Mouse (Mus musculus) MEL (cell line): ENCODE results near the gene Sept9. TPM values are rescaled to one million over a fixed set of nuclear protein-coding genes. Genes with fewer than 3 reads are reported as not detected.

ENCODE experiments used
- DNase-seq: peaks from one replicate; pipeline ENCODE4 v3.0.0; 2011; ENCODE audit warnings: low read depth, low spot score
- H3K27ac ChIP-seq: 2 replicates; pipeline ENCODE4 v1.5.1; 2012; ENCODE audit warnings: low read depth, mild to moderate bottlenecking, control low read depth, low read length, moderate library complexity; ENCODE audit not compliant: control insufficient read depth
- H3K27me3 ChIP-seq, 2 experiments: fragments of 150-350 bp in 1 of 2; sonication (generic) in 1 of 2; 2 replicates each; pipeline ENCODE4 v1.6.1; 2012; ENCODE audit warnings: low read length in 2 of 2, mild to moderate bottlenecking in 2 of 2, improper control_type of control experiment in 1 of 2, moderate library complexity in 1 of 2; ENCODE audit not compliant: insufficient read depth in 2 of 2, control insufficient read depth in 1 of 2
- H3K36me3 ChIP-seq, 2 experiments: 2 replicates each; pipeline ENCODE4 v1.6.1; 2012 to 2014; ENCODE audit warnings: low read length in 2 of 2, improper control_type of control experiment in 1 of 2, inconsistent platforms in 1 of 2, mild to moderate bottlenecking in 1 of 2; ENCODE audit not compliant: insufficient read depth in 2 of 2, control insufficient read depth in 1 of 2
- H3K4me1 ChIP-seq, 2 experiments: fragments of 150-350 bp in 1 of 2; sonication (generic) in 1 of 2; 2 replicates each; pipeline ENCODE4 v1.6.1; 2012; ENCODE audit warnings: low read length in 2 of 2, improper control_type of control experiment in 1 of 2, mild to moderate bottlenecking in 1 of 2; ENCODE audit not compliant: insufficient read depth in 2 of 2, control insufficient read depth in 1 of 2
- H3K4me3 ChIP-seq, 2 experiments: fragments of 150-350 bp in 1 of 2; sonication (generic) in 1 of 2; 2 replicates each; pipeline ENCODE4 v1.5.1; 2012; ENCODE audit warnings: low read depth in 2 of 2, low read length in 2 of 2, mild to moderate bottlenecking in 2 of 2, moderate library complexity in 2 of 2, control low read depth in 1 of 2, improper control_type of control experiment in 1 of 2; ENCODE audit not compliant: control insufficient read depth in 1 of 2, insufficient read depth in 1 of 2
- H3K79me2 ChIP-seq: 2 replicates; pipeline ENCODE4 v1.6.1; 2012; ENCODE audit warnings: mild to moderate bottlenecking, low read length, moderate library complexity; ENCODE audit not compliant: control insufficient read depth, poor library complexity, insufficient read depth
- H3K9ac ChIP-seq: 2 replicates; pipeline ENCODE4 v1.6.1; 2012; ENCODE audit warnings: low read depth, mild to moderate bottlenecking, control low read depth, low read length, moderate library complexity; ENCODE audit not compliant: control insufficient read depth, poor library complexity, severe bottlenecking
- H3K9me3 ChIP-seq: fragments of 150-350 bp; sonication (generic); replicated peaks from 2 replicates; pipeline ENCODE4 v1.6.1; 2012; ENCODE audit warnings: mild to moderate bottlenecking, low read length, improper control_type of control experiment, moderate library complexity; ENCODE audit not compliant: insufficient read depth
- CTCF ChIP-seq, 3 experiments: IDR thresholded peaks in 2 of 3; conservative IDR thresholded peaks in 1 of 3; 2 replicates each; pipeline ENCODE4 v1.5.1; 2011 to 2012; ENCODE audit warnings: low read length in 3 of 3, low read depth in 2 of 3, mild to moderate bottlenecking in 2 of 3, improper control_type of control experiment in 1 of 3, inconsistent platforms in 1 of 3, mixed read lengths in 1 of 3, moderate library complexity in 1 of 3; ENCODE audit not compliant: control insufficient read depth in 1 of 3, insufficient read depth in 1 of 3, poor library complexity in 1 of 3, severe bottlenecking in 1 of 3
- GATA1 ChIP-seq: IDR thresholded peaks from 2 replicates; pipeline ENCODE4 v1.6.1; 2011; ENCODE audit warnings: low read depth, low read length, improper control_type of control experiment
- HCFC1 ChIP-seq: IDR thresholded peaks from 2 replicates; pipeline ENCODE4 v1.6.1; 2012; ENCODE audit warnings: low read depth, mild to moderate bottlenecking, inconsistent platforms, low read length, improper control_type of control experiment, moderate library complexity
- JUND ChIP-seq: IDR thresholded peaks from 2 replicates; pipeline ENCODE4 v1.6.1; 2011; ENCODE audit warnings: low read depth, mild to moderate bottlenecking, improper control_type of control experiment, low read length
- MAX ChIP-seq: IDR thresholded peaks from 2 replicates; pipeline ENCODE4 v1.6.1; 2011; ENCODE audit warnings: low read length, improper control_type of control experiment
- MAZ ChIP-seq: IDR thresholded peaks from 2 replicates; pipeline ENCODE4 v1.6.1; 2012; ENCODE audit warnings: low read depth, mild to moderate bottlenecking, inconsistent platforms, low read length, improper control_type of control experiment
- MXI1 ChIP-seq: IDR thresholded peaks from 2 replicates; pipeline ENCODE4 v1.6.1; 2011; ENCODE audit warnings: mild to moderate bottlenecking, low read depth, low read length, improper control_type of control experiment
- MYC ChIP-seq: IDR thresholded peaks from 2 replicates; pipeline ENCODE4 v1.6.1; 2011; ENCODE audit warnings: low read depth, mild to moderate bottlenecking, low read length, improper control_type of control experiment, moderate library complexity
- POLR2A ChIP-seq, 2 experiments: IDR thresholded peaks; 2 replicates each; pipeline ENCODE4 v1.6.1; 2011 to 2012; ENCODE audit warnings: low read length in 2 of 2, mild to moderate bottlenecking in 2 of 2, control low read depth in 1 of 2, improper control_type of control experiment in 1 of 2, low read depth in 1 of 2, moderate library complexity in 1 of 2; ENCODE audit not compliant: control insufficient read depth in 1 of 2, insufficient read depth in 1 of 2, poor library complexity in 1 of 2
- POLR2AphosphoS5 ChIP-seq: IDR thresholded peaks from 2 replicates; pipeline ENCODE4 v1.6.1; 2012; ENCODE audit warnings: low read depth, borderline replicate concordance, mild to moderate bottlenecking, inconsistent platforms, low read length, moderate library complexity, mixed read lengths
- RAD21 ChIP-seq: IDR thresholded peaks from 2 replicates; pipeline ENCODE4 v1.6.1; 2011; ENCODE audit warnings: mild to moderate bottlenecking, low read depth, low read length, improper control_type of control experiment
- SIN3A ChIP-seq: IDR thresholded peaks from 2 replicates; pipeline ENCODE4 v1.6.1; 2012; ENCODE audit warnings: low read length, improper control_type of control experiment, inconsistent platforms
- SMC3 ChIP-seq: IDR thresholded peaks from 2 replicates; pipeline ENCODE4 v1.6.1; 2011; ENCODE audit warnings: low read depth, low read length, improper control_type of control experiment
- TAL1 ChIP-seq: IDR thresholded peaks from 2 replicates; pipeline ENCODE4 v1.6.1; 2012; ENCODE audit warnings: mild to moderate bottlenecking, inconsistent platforms, low read length, moderate library complexity, mixed read lengths
- USF1 ChIP-seq: IDR thresholded peaks from 2 replicates; pipeline ENCODE4 v1.6.1; 2014; ENCODE audit warnings: low read depth, mild to moderate bottlenecking, inconsistent platforms, low read length, improper control_type of control experiment, moderate library complexity
- USF2 ChIP-seq, 2 experiments: IDR thresholded peaks; 2 replicates each; pipeline ENCODE4 v1.6.1; 2011 to 2012; ENCODE audit warnings: improper control_type of control experiment in 2 of 2, low read length in 2 of 2, borderline replicate concordance in 1 of 2, inconsistent platforms in 1 of 2, low read depth in 1 of 2, mild to moderate bottlenecking in 1 of 2; ENCODE audit not compliant: insufficient read depth in 1 of 2
- ZC3H11A ChIP-seq: IDR thresholded peaks from 2 replicates; pipeline ENCODE4 v1.6.1; 2012; ENCODE audit warnings: low read depth, mild to moderate bottlenecking, inconsistent platforms, low read length, improper control_type of control experiment
- ZKSCAN1 ChIP-seq: IDR thresholded peaks from 2 replicates; pipeline ENCODE4 v1.6.1; 2012; ENCODE audit warnings: low read depth, mild to moderate bottlenecking, inconsistent platforms, low read length, improper control_type of control experiment, moderate library complexity
- ZMIZ1 ChIP-seq: IDR thresholded peaks from 2 replicates; pipeline ENCODE4 v1.6.1; 2012; ENCODE audit warnings: low read depth, mild to moderate bottlenecking, inconsistent platforms, low read length, improper control_type of control experiment, moderate library complexity
- ZNF384 ChIP-seq: IDR thresholded peaks from 2 replicates; pipeline ENCODE4 v1.6.1; 2012; ENCODE audit warnings: low read depth, mild to moderate bottlenecking, inconsistent platforms, low read length, improper control_type of control experiment
- polyA plus RNA-seq, 2 experiments: library from polyadenylated mRNA; stranded (reverse) in 1 of 2; unstranded in 1 of 2; fragments of >175 nt in 1 of 2; fragments of >200 nt in 1 of 2; gene quantifications; 2 replicates each; pipeline versions ENCODE4 v1.2.1 to v1.2.4; 2012; ENCODE audit warnings: low replicate concordance in 2 of 2, low read depth in 1 of 2; ENCODE audit not compliant: insufficient read length in 2 of 2, insufficient read depth in 1 of 2, missing spikeins in 1 of 2
- total RNA-seq: library from RNA; depleted of rRNA; stranded (reverse); fragments of 300-350 nt; gene quantifications from 2 replicates; pipeline ENCODE4 v1.2.3, GENCODE M21; 2012

The Sept9 gene
- total and polyA plus RNA-seq, 3 experiments: 49.7 to 196 (median 163) TPM

DNA sequence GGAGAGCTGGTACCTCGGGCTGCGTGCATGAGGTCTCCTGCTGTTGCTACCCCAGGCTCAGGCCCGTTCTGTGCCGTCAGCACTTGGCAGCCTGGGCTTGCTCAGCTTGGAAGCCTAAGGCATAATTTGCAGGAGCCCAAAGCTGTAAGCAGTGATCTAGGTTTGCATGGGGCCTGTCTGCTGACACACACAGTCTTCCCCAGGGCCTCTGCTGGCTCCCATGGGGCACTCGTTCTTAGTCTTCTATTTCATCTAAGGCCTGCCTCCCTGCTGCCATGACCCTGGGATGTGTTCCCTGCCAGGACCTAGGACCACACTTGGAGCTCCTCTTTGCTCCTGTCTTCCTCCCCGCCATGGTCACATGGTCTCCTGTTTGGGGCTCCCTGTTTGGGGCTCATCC lies 21.7 kb downstream of the Sept9 start:
- TF ChIP-seq POLR2A (IDR thresholded peaks at IDR 0.05; ENCODE audit: control insufficient read depth in 1 of 2, insufficient read depth in 1 of 2, low read depth in 1 of 2, low read length in 2 of 2, poor library complexity in 1 of 2) (no peak), MYC (no peak), USF2 (IDR thresholded peaks at IDR 0.05; ENCODE audit: borderline replicate concordance in 1 of 2, insufficient read depth in 1 of 2, low read depth in 1 of 2, low read length in 2 of 2) (no peak), MXI1 (no peak), SIN3A (no peak), HCFC1 (no peak), ZNF384 (no peak), MAX (no peak), USF1 (no peak), POLR2AphosphoS5 (no peak), SMC3 (no peak), TAL1 (no peak), ZMIZ1 (no peak)
- DNase-seq: no peak
- Histone ChIP-seq H3K27ac (no peak overlapping the region), H3K79me2 (no peaks in the 10 kb centered on the region), H3K9me3 (no peaks in the 10 kb centered on the region), H3K4me3 (no peak overlapping the region), H3K4me1 (no peaks in the 10 kb centered on the region), H3K36me3 (no peaks in the 10 kb centered on the region), H3K27me3 (peaks cover 0 to 3% of the 10 kb centered on the region in 2 experiments; a peak in 1 of 4 replicates), H3K9ac (no peak overlapping the region)

DNA sequence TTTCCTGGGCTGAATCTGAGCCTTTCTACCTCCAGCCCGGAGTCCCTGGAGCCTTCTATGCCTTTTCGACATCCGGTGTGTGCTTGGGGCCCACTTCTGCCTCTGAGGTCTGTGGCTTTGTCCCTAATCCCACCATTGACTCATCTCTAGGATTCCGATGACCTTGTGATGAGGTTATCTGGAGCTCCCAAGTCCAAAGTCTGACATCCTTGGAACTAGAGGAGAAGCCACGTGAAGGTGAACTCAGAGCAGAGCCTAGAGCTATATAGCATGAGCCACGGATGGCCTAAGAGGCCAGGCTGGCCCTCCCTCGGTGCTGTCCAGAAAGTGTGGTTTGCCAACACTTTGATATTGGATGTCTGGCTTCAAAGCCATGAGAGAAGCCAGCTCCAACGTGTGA lies 23.4 kb downstream of the Sept9 start:
- Histone ChIP-seq H3K4me1 (no peaks in the 10 kb centered on the region), H3K27me3 (peaks cover 0 to 3% of the 10 kb centered on the region in 2 experiments; a peak in 1 of 4 replicates), H3K4me3 (no peak overlapping the region), H3K27ac (no peak overlapping the region), H3K9ac (no peak overlapping the region), H3K79me2 (no peaks in the 10 kb centered on the region), H3K36me3 (no peaks in the 10 kb centered on the region), H3K9me3 (no peaks in the 10 kb centered on the region)
- no peak for DNase-seq
- TF ChIP-seq ZKSCAN1 (no peak), MXI1 (no peak), GATA1 (no peak), USF1 (no peak)

DNA sequence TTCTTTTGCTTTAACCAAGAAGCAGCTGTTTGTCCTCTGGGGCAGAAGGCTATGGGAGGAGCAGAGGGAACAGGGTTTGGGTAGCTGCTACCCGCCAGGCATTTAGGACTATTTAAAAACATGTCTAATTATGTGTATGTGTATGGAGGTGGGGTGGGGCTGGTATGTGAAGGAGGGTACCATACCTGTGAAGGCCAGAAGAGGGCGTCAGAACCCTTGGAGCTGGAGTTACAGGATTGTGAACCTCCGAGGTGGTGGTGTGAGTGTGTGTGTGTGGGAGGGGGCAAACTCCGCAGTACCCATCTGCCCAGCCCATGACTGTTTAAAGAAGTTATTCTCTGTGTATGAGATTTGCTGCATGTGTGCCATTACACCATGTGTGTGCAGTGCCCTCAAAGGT lies 25.3 kb downstream of the Sept9 start:
- H3K4me1 ChIP-seq: no peaks in the 10 kb centered on the region
- peaks cover 0 to 3% of the 10 kb centered on the region in 2 experiments; a peak in 1 of 4 replicates for H3K27me3 ChIP-seq
- H3K9ac ChIP-seq: no peak overlapping the region
- peak; percentile 64 for DNase-seq
- H3K9me3 ChIP-seq: no peaks in the 10 kb centered on the region
- H3K36me3 ChIP-seq: no peaks in the 10 kb centered on the region
- H3K79me2 ChIP-seq: no peaks in the 10 kb centered on the region
- no peak overlapping the region for H3K4me3 ChIP-seq
- TF ChIP-seq JUND (no peak), ZC3H11A (peak; percentile 74), SMC3 (peak; percentile 80), SIN3A (no peak), ZKSCAN1 (no peak), MAZ (peak; percentile 54; the same call in 1 of the 2 replicates), CTCF (IDR thresholded peaks at IDR 0.05 in 2 of 3, conservative IDR thresholded peaks at IDR 0.05 in 1 of 3; ENCODE audit: control insufficient read depth in 1 of 3, insufficient read depth in 1 of 3, low read depth in 2 of 3, low read length in 3 of 3, poor library complexity in 1 of 3, severe bottlenecking in 1 of 3) (peak; percentile 65 to 75 (median 72)), RAD21 (peak; percentile 72)
- TF ChIP-seq, all 39 proteins: peak for 5
- no peak overlapping the region for H3K27ac ChIP-seq
